Mouse (Mus musculus): ENCODE data around the gene Olfr699.
"Not testable (repeated sequence)": the region's sequence is repeated elsewhere in the genome, so short reads cannot be mapped to it uniquely, and the experiment has no call there.

Olfr699 gene

GRCm38 (mm10) chr7:106793098-106793497 lies at the start of gene Olfr699:
Gene Olfr699 (minus strand): TSS chr7:106793198.
- DNase-seq = no peak

GRCm38 (mm10) chr7:106833793-106834192 lies 40.8 kb upstream of the Olfr699 start, which contains the start of gene Olfr702:
Gene Olfr702 (minus strand): TSS chr7:106833893.
- DNase-seq = no peak

GRCm38 (mm10) chr7:106818414-106818813 lies 25.4 kb upstream of the Olfr699 start:
- no peak for DNase-seq

- DNase-seq = no peak
These were observed 22.8 kb upstream of the Olfr699 start for GRCm38 (mm10) chr7:106815775-106816174.

GRCm38 (mm10) chr7:106813829-106814228 lies 20.8 kb upstream of the Olfr699 start, which contains the start of gene Olfr701:
Gene Olfr701 (plus strand): TSS chr7:106814129.
- no peak for DNase-seq

GRCm38 (mm10) chr7:106808734-106809133 lies 15.7 kb upstream of the Olfr699 start, which contains the start of gene Olfr700:
Gene Olfr700 (minus strand): TSS chr7:106808834.
- DNase-seq = no peak

- no peak for DNase-seq
These were observed 4.7 kb downstream of the Olfr699 start for GRCm38 (mm10) chr7:106788330-106788729.

GRCm38 (mm10) chr7:106761008-106761407 lies 32.0 kb downstream of the Olfr699 start:
- DNase-seq = not testable (repeated sequence)

- no peak for DNase-seq
These were observed 34.2 kb downstream of the Olfr699 start for GRCm38 (mm10) chr7:106758800-106759199.

GRCm38 (mm10) chr7:106755297-106755696 lies 37.7 kb downstream of the Olfr699 start, which contains the start of gene Olfr698:
Gene Olfr698 (minus strand): TSS chr7:106755397.
- no peak for DNase-seq

GRCm38 (mm10) chr7:106745811-106746210 lies 47.2 kb downstream of the Olfr699 start:
- DNase-seq = no peak

GRCm38 (mm10) chr7:106742343-106742742 lies 50.7 kb downstream of the Olfr699 start, which contains the start of gene Olfr697:
Gene Olfr697 (minus strand): TSS chr7:106742443.
- no peak for DNase-seq
